Mouse (Mus musculus) C2C12 (cell line): ENCODE measurements at regions not wholly inside any gene's neighbourhood (a gene's known extent, or its start where the extent isn't known, plus 50 kb on each side); places are given as distances from the start of the nearest gene placed in this dataset.

Experiments used
- H3K27me3 ChIP-seq: one replicate; pipeline ENCODE4 v1.6.1; 2011; ENCODE audit not compliant: control insufficient read depth, insufficient read depth, insufficient read length
- H3K36me3 ChIP-seq: one replicate; pipeline ENCODE4 v1.6.1; 2011; ENCODE audit not compliant: control insufficient read depth, insufficient read depth
- H3K4me3 ChIP-seq: one replicate; pipeline ENCODE4 v1.5.1; 2011; ENCODE audit warnings: mild to moderate bottlenecking, control low read depth; ENCODE audit not compliant: poor library complexity, insufficient read depth, severe bottlenecking
- H3K79me2 ChIP-seq: one replicate; pipeline ENCODE4 v1.6.1; 2011; ENCODE audit not compliant: control insufficient read depth, insufficient read depth
- H3K79me3 ChIP-seq: one replicate; pipeline ENCODE4 v1.6.1; 2011; ENCODE audit warnings: low read depth, control low read depth
- H3ac ChIP-seq: one replicate; pipeline ENCODE3; 2011; ENCODE audit warnings: low read depth; ENCODE audit not compliant: control insufficient read depth, insufficient read length
- CEBPB ChIP-seq: IDR thresholded peaks from one replicate; pipeline ENCODE4 v1.6.1; 2011; ENCODE audit warnings: low read depth, mild to moderate bottlenecking, control low read depth, moderate library complexity
- CTCF ChIP-seq: IDR thresholded peaks from one replicate; pipeline ENCODE4 v1.5.1; 2011; ENCODE audit not compliant: control insufficient read depth, insufficient read depth, insufficient read length
- FOSL1 ChIP-seq: IDR thresholded peaks from one replicate; pipeline ENCODE4 v1.8.0; 2011; ENCODE audit warnings: mild to moderate bottlenecking, low read length; ENCODE audit not compliant: poor library complexity, insufficient read depth, severe bottlenecking
- MAX ChIP-seq: IDR thresholded peaks from one replicate; pipeline ENCODE4 v1.6.1; 2011; ENCODE audit warnings: mild to moderate bottlenecking, control low read depth
- MYOD1 ChIP-seq: IDR thresholded peaks from one replicate; pipeline ENCODE4 v1.6.1; 2011; ENCODE audit warnings: low read depth; ENCODE audit not compliant: control insufficient read depth, insufficient read length
- MYOG ChIP-seq: IDR thresholded peaks from one replicate; pipeline ENCODE4 v1.6.1; 2011; ENCODE audit not compliant: control insufficient read depth, insufficient read length; ENCODE audit errors: extremely low read depth
- USF1 ChIP-seq: IDR thresholded peaks from one replicate; pipeline ENCODE4 v1.6.1; 2011; ENCODE audit warnings: low read depth, mild to moderate bottlenecking, control low read depth, moderate library complexity

GRCm38 (mm10) chr16:76218310-76219170 is 155.1 kb downstream of the Nrip1 start:
- no peaks in the 10 kb centered on the region for H3K79me2 ChIP-seq
- TF ChIP-seq MYOD1 (no peak), FOSL1 (no peak), USF1 (no peak), CEBPB (no peak), MYOG (no peak), MAX (no peak), CTCF (no peak)
- no peaks in the 10 kb centered on the region for H3K36me3 ChIP-seq
- H3K79me3 ChIP-seq, result no peaks in the 10 kb centered on the region
- H3K4me3 ChIP-seq, result no peak overlapping the region
- no peak overlapping the region for H3ac ChIP-seq
- no peaks in the 10 kb centered on the region for H3K27me3 ChIP-seq

DNA sequence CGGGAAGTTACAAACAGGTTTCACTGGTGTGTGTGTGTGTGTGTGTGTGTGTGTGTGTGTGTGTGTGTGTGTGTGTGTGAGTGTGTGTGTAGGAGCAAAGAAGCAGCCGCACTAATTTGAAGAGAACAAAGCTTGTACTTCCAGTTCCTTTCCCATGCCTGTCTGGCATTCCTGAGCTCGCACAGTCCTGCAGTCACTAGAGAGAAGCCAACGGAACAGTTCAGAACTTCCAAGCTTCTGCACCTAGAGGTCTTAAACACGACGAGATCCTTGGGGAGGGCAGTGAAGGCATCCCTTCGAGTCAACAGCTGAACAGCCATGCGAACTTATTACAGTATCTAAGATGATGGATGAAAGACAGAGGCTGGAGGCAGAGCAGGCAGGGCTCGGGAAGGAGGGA is 157.4 kb downstream of the Nrip1 start:
- TF ChIP-seq CTCF, result no peak
- TF ChIP-seq CEBPB, result no peak
- TF ChIP-seq USF1, result no peak
- TF ChIP-seq MYOD1, result no peak
- TF ChIP-seq FOSL1, result no peak
- TF ChIP-seq MYOG, result no peak
- no peak overlapping the region for H3ac ChIP-seq
- H3K79me2 ChIP-seq, result no peaks in the 10 kb centered on the region
- no peaks in the 10 kb centered on the region for H3K36me3 ChIP-seq
- no peaks in the 10 kb centered on the region for H3K27me3 ChIP-seq
- no peaks in the 10 kb centered on the region for H3K79me3 ChIP-seq
- no peak overlapping the region for H3K4me3 ChIP-seq

DNA sequence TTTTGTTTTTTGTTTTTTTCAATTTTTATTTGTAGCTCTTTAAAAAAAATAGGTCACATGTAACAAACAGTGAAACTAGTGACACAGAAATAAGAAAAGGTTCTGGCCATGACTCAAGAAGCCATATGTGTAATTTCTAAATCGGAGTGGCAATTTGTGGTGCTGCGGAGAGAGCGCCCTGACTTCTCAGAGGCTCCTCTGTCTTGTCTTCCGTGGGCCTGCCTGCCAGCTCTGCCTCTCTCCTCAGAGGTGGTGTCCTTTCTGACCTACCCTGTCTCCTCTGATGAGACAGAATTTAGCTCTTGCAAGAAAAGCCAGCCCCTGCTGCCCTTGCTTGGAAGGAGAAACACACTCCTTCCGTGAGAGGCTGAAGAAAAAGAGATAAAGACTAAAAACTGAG is 158.1 kb downstream of the Nrip1 start:
- Histone ChIP-seq H3K4me3 (no peak overlapping the region), H3K36me3 (no peaks in the 10 kb centered on the region), H3K27me3 (no peaks in the 10 kb centered on the region), H3ac (no peak overlapping the region), H3K79me3 (no peaks in the 10 kb centered on the region), H3K79me2 (no peaks in the 10 kb centered on the region)
- TF ChIP-seq MAX (no peak), MYOD1 (no peak), CEBPB (no peak), FOSL1 (no peak), MYOG (no peak), USF1 (no peak), CTCF (no peak)

DNA sequence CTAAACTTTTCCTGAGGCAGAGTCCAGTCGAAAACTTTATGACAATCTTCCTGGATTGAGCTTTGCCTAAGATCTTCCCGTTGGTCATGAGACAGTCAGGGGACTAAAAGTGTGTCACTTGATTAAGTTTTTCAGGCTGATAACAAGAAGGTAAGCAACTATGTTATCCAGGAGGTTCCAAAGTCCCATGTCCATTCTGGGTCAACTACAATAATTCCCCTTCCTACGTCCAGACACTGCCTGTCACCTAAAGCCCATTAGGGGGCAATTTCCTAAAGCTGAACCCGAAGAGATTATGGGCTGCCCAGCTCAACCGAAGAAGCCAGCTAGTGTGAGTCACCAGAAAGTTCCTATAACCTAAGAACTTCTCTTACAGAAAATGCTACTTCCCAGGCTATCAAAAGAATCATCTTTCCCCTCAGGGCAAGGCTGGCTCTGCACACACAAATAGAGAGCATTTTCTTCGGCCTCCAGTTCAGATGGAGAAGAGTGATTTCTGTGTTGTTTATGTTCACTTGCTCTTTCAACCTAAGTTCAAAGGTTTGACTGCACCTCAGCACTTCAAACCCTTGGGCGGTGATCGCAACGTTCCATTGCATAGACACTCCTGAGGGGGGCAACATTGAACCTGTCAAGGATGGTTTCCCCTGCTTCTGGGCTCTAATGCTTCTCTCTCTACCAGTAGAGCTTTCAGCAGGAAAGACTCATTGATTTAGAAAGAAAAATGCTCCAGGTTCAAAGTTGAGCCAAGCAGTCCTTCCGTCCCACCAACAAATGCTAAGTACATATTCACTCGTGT is 171.7 kb downstream of the Nrip1 start:
- no peak for TF ChIP-seq FOSL1
- no peak for TF ChIP-seq MAX
- no peak for TF ChIP-seq MYOD1
- no peak for TF ChIP-seq USF1
- no peak for TF ChIP-seq MYOG
- no peak for TF ChIP-seq CEBPB
- no peak for TF ChIP-seq CTCF
- H3K27me3 ChIP-seq, result no peaks in the 10 kb centered on the region
- no peak overlapping the region for H3K4me3 ChIP-seq
- no peak overlapping the region for H3ac ChIP-seq
- no peaks in the 10 kb centered on the region for H3K36me3 ChIP-seq
- no peaks in the 10 kb centered on the region for H3K79me3 ChIP-seq
- no peaks in the 10 kb centered on the region for H3K79me2 ChIP-seq

- no peak overlapping the region for H3K4me3 ChIP-seq
- H3K27me3 ChIP-seq, result no peaks in the 10 kb centered on the region
- H3ac ChIP-seq, result no peak overlapping the region
- H3K79me2 ChIP-seq, result no peaks in the 10 kb centered on the region
- H3K36me3 ChIP-seq, result no peaks in the 10 kb centered on the region
- H3K79me3 ChIP-seq, result no peaks in the 10 kb centered on the region
- TF ChIP-seq CTCF (no peak), MYOD1 (no peak), FOSL1 (no peak), MYOG (no peak), USF1 (no peak), CEBPB (no peak), MAX (no peak)
Measured at GRCm38 (mm10) chr16:76200801-76201728, 172.6 kb downstream of the Nrip1 start.
